Mouse (Mus musculus) liver, embryonic 16.5 days (tissue): ENCODE data around the gene Mb. TPM values are rescaled to one million over a fixed set of nuclear protein-coding genes. Genes with fewer than 3 reads are reported as not detected.

Source experiments
- ATAC-seq: fragments of 200-750 bp; cut with Nextera tagmentation; 2 replicates; pipeline ENCODE4 v1.8.0; 2017; ENCODE audit warnings: low read depth, mild to moderate bottlenecking, moderate number of reproducible peaks, moderate library complexity
- H3K27ac ChIP-seq: fragments of 300-500 bp; sonication (generic); 2 replicates; pipeline ENCODE4 v1.5.1; 2014; ENCODE audit warnings: mild to moderate bottlenecking, low read length
- H3K27me3 ChIP-seq: fragments of 300-500 bp; sonication (generic); 2 replicates; pipeline ENCODE4 v1.6.1; 2014; ENCODE audit warnings: low read depth, low read length, mixed read lengths; ENCODE audit not compliant: control insufficient read depth, insufficient read depth
- H3K36me3 ChIP-seq: fragments of 300-500 bp; sonication (generic); 2 replicates; pipeline ENCODE4 v1.6.1; 2014; ENCODE audit warnings: mild to moderate bottlenecking; ENCODE audit not compliant: control insufficient read depth, insufficient read depth
- H3K4me1 ChIP-seq: fragments of 300-500 bp; sonication (generic); 2 replicates; pipeline ENCODE4 v1.6.1; 2014; ENCODE audit warnings: low read depth, low read length, mixed read lengths; ENCODE audit not compliant: control insufficient read depth
- H3K4me2 ChIP-seq: fragments of 300-500 bp; sonication (generic); 2 replicates; pipeline ENCODE4 v1.6.1; 2014; ENCODE audit warnings: low read depth, low read length, mixed read lengths
- H3K4me3 ChIP-seq: fragments of 300-500 bp; sonication (generic); 2 replicates; pipeline ENCODE4 v1.5.1; 2014; ENCODE audit warnings: low read depth, mild to moderate bottlenecking, low read length
- H3K9ac ChIP-seq: fragments of 300-500 bp; sonication (generic); 2 replicates; pipeline ENCODE4 v1.6.1; 2014; ENCODE audit warnings: low read depth, low read length
- H3K9me3 ChIP-seq: fragments of 300-500 bp; sonication (generic); replicated peaks from 2 replicates; pipeline ENCODE4 v1.6.1; 2016; ENCODE audit warnings: low read length; ENCODE audit not compliant: control insufficient read depth
- WGBS: fragments of 180-500 bp; shearing (Covaris S2); extraction: QIAGEN DNeasy Blood & Tissue Kit; methylation state at CpG from one replicate; pipeline ENCODE4 v1.1.7; 2014; ENCODE audit not compliant: insufficient replicate concordance; 5-methylcytosine and 5-hydroxymethylcytosine counted together
- polyA plus RNA-seq: library from polyadenylated mRNA; unstranded; fragments of >200 nt; fragmentation: Nextera tagmentation; extraction: Ambion mirVana; gene quantifications from 2 replicates; pipeline ENCODE4 v1.2.1, GENCODE M21; 2015

Mb gene
- polyA plus RNA-seq, 1 experiment from 2014 or later, result 0.25 TPM

GRCm38 (mm10) chr15:77056791-77057051 lies 6.3 kb upstream of the Mb start:
- no peaks in the 10 kb centered on the region for H3K27me3 ChIP-seq
- no peak overlapping the region for H3K4me2 ChIP-seq
- H3K9ac ChIP-seq, result no peak overlapping the region
- no peak overlapping the region for H3K27ac ChIP-seq
- 38% methylated on average over 3 of the region's 3 CpGs for WGBS
- no peak overlapping the region for H3K4me3 ChIP-seq
- no peaks in the 10 kb centered on the region for H3K9me3 ChIP-seq
- H3K4me1 ChIP-seq, result no peaks in the 10 kb centered on the region
- no peaks in the 10 kb centered on the region for H3K36me3 ChIP-seq
- no peak for ATAC-seq

GRCm38 (mm10) chr15:77056001-77056790 lies 5.7 kb upstream of the Mb start:
- Histone ChIP-seq H3K27ac (no peak overlapping the region), H3K4me2 (no peak overlapping the region)
- ATAC-seq, result no peak

GRCm38 (mm10) chr15:77054611-77055175 lies 4.2 kb upstream of the Mb start:
- no peak overlapping the region for H3K4me3 ChIP-seq
- H3K4me1 ChIP-seq, result no peaks in the 10 kb centered on the region
- WGBS, result 49% methylated on average over 5 of the region's 5 CpGs
- no peaks in the 10 kb centered on the region for H3K27me3 ChIP-seq
- no peak overlapping the region for H3K27ac ChIP-seq
- no peak overlapping the region for H3K9ac ChIP-seq
- H3K36me3 ChIP-seq, result no peaks in the 10 kb centered on the region
- no peaks in the 10 kb centered on the region for H3K9me3 ChIP-seq
- H3K4me2 ChIP-seq, result no peak overlapping the region
- ATAC-seq, result no peak

More at GRCm38 (mm10) chr15:77056001-77056790, 5.7 kb upstream of the Mb start:
- Histone ChIP-seq H3K36me3 (no peaks in the 10 kb centered on the region), H3K4me1 (no peaks in the 10 kb centered on the region), H3K9me3 (no peaks in the 10 kb centered on the region), H3K9ac (no peak overlapping the region), H3K27me3 (no peaks in the 10 kb centered on the region), H3K4me3 (no peak overlapping the region)
- 42% methylated on average over 6 of the region's 6 CpGs for WGBS

GRCm38 (mm10) chr15:77053021-77053420 lies 2.6 kb upstream of the Mb start:
- H3K27me3 ChIP-seq, result no peaks in the 10 kb centered on the region
- no peaks in the 10 kb centered on the region for H3K4me1 ChIP-seq
- H3K36me3 ChIP-seq, result no peaks in the 10 kb centered on the region
- H3K9ac ChIP-seq, result no peak overlapping the region
- no peaks in the 10 kb centered on the region for H3K9me3 ChIP-seq
- H3K4me3 ChIP-seq, result no peak overlapping the region
- ATAC-seq, result peak; percentile 86
- WGBS, result 58% methylated on average over 1 of the region's 1 CpGs
- H3K4me2 ChIP-seq, result no peak overlapping the region
- no peak overlapping the region for H3K27ac ChIP-seq

DNA sequence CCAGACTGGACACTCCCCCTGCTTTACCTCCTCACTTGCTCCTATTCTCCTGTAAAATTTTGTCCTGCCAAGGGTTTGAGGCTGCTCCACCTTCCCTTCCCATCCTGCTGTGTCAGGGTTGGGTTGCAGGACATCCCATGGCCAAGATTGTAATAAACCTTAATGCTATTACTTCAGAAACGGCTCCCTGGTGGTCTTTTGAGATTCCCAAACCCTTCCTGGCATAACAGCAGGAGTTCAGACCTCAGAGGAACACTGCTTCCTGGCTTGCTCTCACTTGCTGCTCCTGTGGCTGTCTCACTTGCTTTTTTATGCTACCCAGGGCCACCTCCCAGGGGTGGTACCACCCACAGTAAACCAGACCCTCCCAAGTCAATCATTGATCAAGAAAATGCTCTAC lies 1.7 kb upstream of the Mb start:
- no peak overlapping the region for H3K9ac ChIP-seq
- H3K9me3 ChIP-seq, result no peaks in the 10 kb centered on the region
- no peaks in the 10 kb centered on the region for H3K27me3 ChIP-seq
- H3K4me1 ChIP-seq, result no peaks in the 10 kb centered on the region
- no peak overlapping the region for H3K27ac ChIP-seq
- no peak overlapping the region for H3K4me2 ChIP-seq
- H3K4me3 ChIP-seq, result no peak overlapping the region
- no peak for ATAC-seq
- 20% methylated on average over 1 of the region's 1 CpGs for WGBS
- H3K36me3 ChIP-seq, result no peaks in the 10 kb centered on the region

DNA sequence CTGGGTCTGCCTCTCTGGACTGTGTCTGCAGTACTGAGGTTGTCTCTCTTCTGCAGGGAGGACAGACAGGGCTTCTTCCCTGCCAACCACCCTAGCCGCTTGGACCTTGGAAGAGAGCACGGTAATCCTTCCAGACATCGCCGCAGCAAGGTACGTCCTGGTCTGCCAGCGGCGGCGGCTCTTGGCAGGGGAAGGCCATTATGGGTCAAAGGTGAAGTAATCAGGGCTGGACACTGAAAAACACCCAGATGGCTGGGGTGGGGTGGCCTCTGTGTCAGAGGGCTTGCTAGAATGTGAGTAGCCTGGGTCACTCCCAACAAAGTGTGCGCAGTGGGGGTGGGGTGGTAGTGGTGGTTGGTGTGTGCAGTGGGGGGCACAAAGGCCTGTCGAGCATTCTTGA lies 4.9 kb downstream of the Mb start:
- Histone ChIP-seq H3K4me1 (no peaks in the 10 kb centered on the region), H3K9ac (no peak overlapping the region), H3K27me3 (no peaks in the 10 kb centered on the region), H3K9me3 (no peaks in the 10 kb centered on the region), H3K36me3 (no peaks in the 10 kb centered on the region), H3K27ac (no peak overlapping the region), H3K4me3 (no peak overlapping the region), H3K4me2 (no peak overlapping the region)
- 67% methylated on average over 10 of the region's 10 CpGs for WGBS
- ATAC-seq, result no peak

DNA sequence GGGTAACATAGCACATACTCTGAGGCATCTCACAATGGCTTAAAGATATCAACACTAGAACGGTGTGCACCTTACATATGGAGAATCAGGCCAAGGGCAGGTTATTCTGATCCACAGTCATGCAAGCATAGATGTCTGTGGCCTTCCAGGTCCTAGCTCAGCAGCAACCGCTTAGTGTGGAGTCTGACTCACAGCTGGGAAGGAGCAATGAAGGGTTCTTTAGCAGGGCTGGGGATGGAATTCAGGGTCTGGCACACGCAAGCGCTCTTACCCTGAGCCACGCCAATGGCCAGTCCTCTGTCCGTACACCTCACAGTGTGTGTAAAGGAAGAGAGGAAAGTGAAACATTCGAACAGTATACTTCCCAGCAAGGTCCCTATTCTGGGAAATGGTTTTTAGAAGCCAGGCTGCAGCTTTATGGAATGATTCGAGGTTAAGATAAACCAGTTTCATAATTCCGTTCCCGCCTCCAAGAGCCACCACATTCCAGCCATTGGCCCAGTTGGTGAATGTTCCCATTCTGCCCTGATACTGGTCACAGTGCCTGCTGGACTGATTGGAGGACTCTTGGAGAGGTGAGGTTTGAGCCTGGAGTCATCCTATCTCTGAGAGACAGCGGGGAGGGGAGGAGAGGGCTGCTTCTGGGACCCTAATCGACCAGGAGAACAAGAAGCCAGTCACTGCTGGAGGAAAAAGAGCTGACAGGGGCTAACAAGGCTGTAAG lies 5.7 kb downstream of the Mb start, which contains the start of gene Apol6:
Gene Apol6 (plus strand): TSS at position 133 of the 724 bp plus-strand sequence.
- H3K27ac ChIP-seq, result no peak within 1 kb of the TSS
- H3K9me3 ChIP-seq, result no peaks in the 10 kb centered on the region
- H3K4me1 ChIP-seq, result no peaks in the 10 kb centered on the region
- H3K36me3 ChIP-seq, result no peaks in the 10 kb centered on the region
- H3K27me3 ChIP-seq, result no peaks in the 10 kb centered on the region
- no peak within 1 kb of the TSS for H3K4me3 ChIP-seq
- H3K4me2 ChIP-seq, result no peak within 1 kb of the TSS
- 62% methylated on average over 12 of the region's 12 CpGs for WGBS
- H3K9ac ChIP-seq, result no peak within 1 kb of the TSS
- no peak for ATAC-seq

GRCm38 (mm10) chr15:77040784-77041183 lies 9.7 kb downstream of the Mb start:
- H3K36me3 ChIP-seq, result no peaks in the 10 kb centered on the region
- H3K27ac ChIP-seq, result no peak overlapping the region
- WGBS, result 19% methylated on average over 3 of the region's 3 CpGs
- no peaks in the 10 kb centered on the region for H3K4me1 ChIP-seq
- no peak overlapping the region for H3K9ac ChIP-seq
- H3K27me3 ChIP-seq, result no peaks in the 10 kb centered on the region
- H3K4me2 ChIP-seq, result no peak overlapping the region
- no peaks in the 10 kb centered on the region for H3K9me3 ChIP-seq
- ATAC-seq, result no peak
- H3K4me3 ChIP-seq, result no peak overlapping the region

DNA sequence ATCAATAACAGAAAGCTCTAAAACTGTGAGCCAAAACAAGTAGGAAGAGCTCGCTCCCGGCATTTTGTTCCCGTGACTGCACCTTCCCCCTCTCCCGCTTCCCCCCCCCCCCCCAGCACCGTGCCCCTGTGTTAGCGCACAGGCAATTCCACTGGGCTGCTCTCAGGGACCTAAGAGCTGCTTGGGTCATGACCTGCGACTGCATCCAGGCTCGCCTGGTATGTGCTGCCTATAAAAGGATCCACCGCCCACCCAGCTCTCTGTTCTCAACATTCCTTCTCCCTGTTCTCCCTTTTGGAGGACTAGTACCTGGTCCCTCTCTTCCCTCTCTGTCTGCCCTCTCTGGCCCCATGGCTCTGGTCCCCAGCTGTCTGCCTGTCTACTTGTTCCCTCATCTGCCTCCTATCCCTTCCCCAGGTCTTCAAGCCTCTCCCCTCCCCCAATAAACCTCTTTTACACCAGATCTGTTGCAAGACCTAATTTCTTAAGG lies 11.2 kb downstream of the Mb start:
- no peak overlapping the region for H3K27ac ChIP-seq
- H3K36me3 ChIP-seq, result no peaks in the 10 kb centered on the region
- ATAC-seq, result no peak
- no peak overlapping the region for H3K4me2 ChIP-seq
- H3K4me3 ChIP-seq, result no peak overlapping the region
- H3K9me3 ChIP-seq, result no peaks in the 10 kb centered on the region
- WGBS, result 79% methylated on average over 6 of the region's 9 CpGs
- no peak overlapping the region for H3K9ac ChIP-seq
- H3K27me3 ChIP-seq, result no peaks in the 10 kb centered on the region
- H3K4me1 ChIP-seq, result no peaks in the 10 kb centered on the region
